Mouse (Mus musculus): ENCODE data around the gene Slc27a1.
"Not testable (repeated sequence)": the region's sequence is repeated elsewhere in the genome, so short reads cannot be mapped to it uniquely, and the experiment has no call there.

GRCm38 (mm10) chr8:71519037-71519825 is 49.5 kb upstream of the Slc27a1 start:
- peak; percentile 75 for TF ChIP-seq CTCF (IDR thresholded peaks at IDR 0.05; ENCODE audit: low read depth)
- not testable (repeated sequence) for TF ChIP-seq EP300 (optimal IDR thresholded peaks at IDR 0.05)
